Mouse (Mus musculus): ENCODE results near the gene Gm16485.

GRCm38 (mm10) chr9:8970240-8970639 is 1.4 kb upstream of the Gm16485 start:
- TF ChIP-seq CTCF (IDR thresholded peaks at IDR 0.05; ENCODE audit: borderline replicate concordance, insufficient read depth, low read length) (no peak), POLR2A (IDR thresholded peaks at IDR 0.05; ENCODE audit: low read depth, low read length) (no peak)
